Mouse (Mus musculus) brain, embryonic 14.5 days (tissue): ENCODE data around the gene Abhd16a.

Experiments used
- CTCF ChIP-seq: fragments of 200-500 bp; IDR thresholded peaks from 2 replicates; pipeline ENCODE4 v1.5.1; 2012; ENCODE audit warnings: inconsistent platforms, mild to moderate bottlenecking, moderate library complexity, borderline replicate concordance; ENCODE audit not compliant: insufficient read depth, insufficient read length; ENCODE audit errors: extremely low read depth
- POLR2A ChIP-seq: fragments of 200-500 bp; IDR thresholded peaks from 2 replicates; pipeline ENCODE4 v1.6.1; 2012; ENCODE audit warnings: mild to moderate bottlenecking, inconsistent platforms, borderline replicate concordance; ENCODE audit not compliant: poor library complexity, insufficient read depth, insufficient read length, severe bottlenecking; ENCODE audit errors: extremely low read depth

- TF ChIP-seq CTCF = no peak
- TF ChIP-seq POLR2A = no peak
These were observed 44.5 kb downstream of the Abhd16a start for GRCm38 (mm10) chr17:35133517-35133916.
